Mouse (Mus musculus) MN1 (cell line): ENCODE measurements around the gene Hoxa4.

ENCODE experiments used
- DNase-seq: peaks from one replicate; pipeline ENCODE4 v3.0.0-alpha.2; 2016; ENCODE audit warnings: low spot score

Hoxa4 gene

GRCm38 (mm10) chr6:52216691-52217458, 25.3 kb upstream of the Hoxa4 start:
- no peak for DNase-seq

DNA sequence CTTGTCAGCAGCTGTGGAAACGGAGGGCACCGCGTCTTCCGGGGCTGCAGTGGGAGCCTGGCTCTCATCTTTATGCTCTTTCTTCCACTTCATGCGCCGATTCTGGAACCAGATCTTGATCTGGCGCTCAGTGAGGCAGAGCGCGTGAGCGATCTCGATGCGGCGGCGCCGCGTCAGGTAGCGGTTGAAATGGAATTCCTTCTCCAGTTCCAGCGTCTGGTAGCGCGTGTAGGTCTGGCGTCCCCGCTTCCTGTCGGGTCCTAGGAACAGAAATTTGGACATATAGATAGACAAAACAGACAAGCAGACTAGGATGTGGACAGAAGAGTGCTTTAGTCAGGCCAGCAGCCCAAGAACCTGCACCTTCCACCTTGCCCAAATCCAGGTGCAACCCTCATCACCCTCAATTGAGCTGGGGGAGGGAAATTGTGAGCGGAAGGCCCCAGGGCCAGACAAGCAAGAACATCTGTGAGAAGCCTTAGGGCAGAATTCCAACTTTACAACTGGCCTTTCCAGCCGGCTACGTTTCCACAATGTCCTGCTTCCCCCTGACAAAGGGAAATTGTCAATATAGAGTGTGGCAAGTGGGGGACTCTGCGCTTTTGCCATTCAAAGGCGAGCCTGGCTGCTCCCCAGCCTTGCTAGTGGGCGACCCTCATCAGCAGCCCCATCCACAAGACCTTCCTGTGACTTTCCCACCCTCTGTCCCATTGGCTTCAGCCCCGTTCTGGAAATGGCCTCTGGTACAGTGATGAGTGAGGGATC, 24.4 kb upstream of the Hoxa4 start:
- DNase-seq, result no peak

GRCm38 (mm10) chr6:52215070-52215469, 23.5 kb upstream of the Hoxa4 start:
- no peak for DNase-seq

GRCm38 (mm10) chr6:52214271-52214670, 22.7 kb upstream of the Hoxa4 start:
- no peak for DNase-seq

GRCm38 (mm10) chr6:52213119-52213986, 21.8 kb upstream of the Hoxa4 start, which contains the start of the genes Hoxa3 and Gm28308:
Gene Hoxa3 (minus strand): TSS chr6:52213336.
Gene Gm28308 (minus strand): TSS chr6:52213339.
- no peak for DNase-seq

DNA sequence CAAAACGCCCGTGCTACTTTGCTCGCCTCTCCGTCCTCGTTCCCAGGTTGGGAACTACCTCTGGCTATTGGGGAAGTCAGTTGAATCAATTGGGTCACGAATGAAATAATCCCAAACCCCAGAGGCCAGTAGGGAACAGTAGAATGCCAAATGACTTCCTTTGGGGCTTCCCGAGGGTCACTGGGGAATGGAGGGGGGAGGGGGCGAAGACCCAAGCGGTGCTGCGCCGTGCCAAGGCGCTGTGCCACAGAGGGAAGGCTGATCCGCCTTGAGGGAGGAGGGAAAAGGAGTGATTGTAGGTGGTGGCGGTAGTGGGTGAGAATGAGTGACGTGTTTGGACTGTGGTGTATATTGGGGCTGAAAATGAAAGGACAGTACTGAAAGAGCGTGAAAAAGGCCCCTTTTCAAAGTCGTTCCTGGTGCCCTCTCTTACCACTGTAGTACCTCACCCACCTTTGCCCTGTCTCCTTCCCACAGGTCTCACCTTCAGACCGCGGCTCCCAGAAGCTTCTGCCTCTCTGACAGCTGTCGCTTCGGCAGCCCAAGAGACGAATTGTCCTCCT, 21.1 kb upstream of the Hoxa4 start:
- no peak for DNase-seq

DNA sequence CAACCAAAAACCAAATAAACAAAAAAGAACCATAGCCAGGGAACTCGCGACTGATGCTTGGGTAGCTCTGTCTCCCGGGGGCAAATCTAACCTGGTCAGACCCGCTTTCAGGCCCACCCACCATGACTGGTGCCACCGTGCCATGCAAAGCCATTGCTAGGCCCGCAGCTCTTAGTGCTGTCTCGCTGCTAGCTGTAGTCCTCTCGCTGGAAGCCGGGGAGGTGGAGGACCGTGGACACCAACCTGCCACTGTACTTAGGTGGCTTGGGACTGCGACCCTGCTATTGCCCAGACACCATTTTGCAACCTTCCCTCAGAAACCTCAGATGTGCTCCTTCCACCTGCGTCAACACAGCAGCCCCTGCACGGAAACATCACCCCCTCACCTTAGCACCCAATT, 20.4 kb upstream of the Hoxa4 start:
- no peak for DNase-seq

DNA sequence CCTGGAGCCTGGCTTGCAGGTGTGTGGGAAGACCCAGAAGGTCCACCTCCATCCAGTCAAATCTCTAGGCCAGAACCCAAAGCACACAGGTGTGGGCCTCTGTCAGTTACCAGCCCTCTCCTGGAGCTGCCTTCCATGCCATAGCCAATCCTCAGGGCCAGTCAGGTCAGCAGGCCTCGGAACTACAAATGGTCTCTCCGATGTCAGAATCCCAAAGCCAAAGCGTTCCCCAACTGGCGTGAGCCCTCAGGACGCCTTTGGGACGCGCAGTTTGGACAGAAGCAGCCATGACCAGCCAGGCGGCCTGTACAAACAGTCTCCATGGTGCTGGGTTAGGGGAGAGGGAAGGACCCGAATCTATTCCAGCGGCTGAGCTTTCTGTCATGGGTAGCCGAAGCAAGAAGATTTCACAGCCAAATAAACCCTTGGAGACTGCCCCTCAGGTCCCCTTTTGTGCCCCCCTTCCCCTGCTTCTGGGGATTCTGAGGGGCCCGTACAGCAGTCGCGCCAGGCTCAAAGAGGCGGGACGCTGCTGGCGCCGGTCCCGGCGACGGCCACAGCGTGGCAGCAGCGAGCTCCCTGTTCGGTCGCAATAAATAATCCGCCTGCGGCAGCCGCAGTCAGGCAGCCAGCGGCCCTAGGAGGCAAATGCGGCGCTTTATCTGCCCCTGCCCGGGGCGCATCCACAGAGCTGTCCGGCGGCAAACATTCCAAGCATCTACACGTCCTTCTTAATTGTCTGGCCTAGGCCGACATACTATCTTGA, 19.8 kb upstream of the Hoxa4 start:
- DNase-seq, result peak; percentile 58

DNA sequence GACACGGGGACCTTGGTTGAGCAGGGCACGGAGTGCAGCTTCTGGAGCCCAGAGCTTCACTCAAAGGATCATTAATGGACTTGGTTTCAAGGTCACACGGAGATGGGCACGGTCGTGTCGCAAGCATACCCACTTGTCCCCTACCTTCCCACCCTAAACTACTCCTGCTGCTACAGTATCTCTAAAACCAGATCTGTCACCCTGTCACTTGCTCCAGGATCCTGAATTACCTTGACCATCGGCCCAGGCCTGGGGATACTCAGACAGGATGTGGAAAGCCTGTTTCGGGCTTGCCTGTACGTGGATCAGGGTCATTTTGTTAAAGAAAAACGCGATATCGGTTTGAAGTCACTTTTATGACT, 18.1 kb upstream of the Hoxa4 start:
- DNase-seq, result no peak

DNA sequence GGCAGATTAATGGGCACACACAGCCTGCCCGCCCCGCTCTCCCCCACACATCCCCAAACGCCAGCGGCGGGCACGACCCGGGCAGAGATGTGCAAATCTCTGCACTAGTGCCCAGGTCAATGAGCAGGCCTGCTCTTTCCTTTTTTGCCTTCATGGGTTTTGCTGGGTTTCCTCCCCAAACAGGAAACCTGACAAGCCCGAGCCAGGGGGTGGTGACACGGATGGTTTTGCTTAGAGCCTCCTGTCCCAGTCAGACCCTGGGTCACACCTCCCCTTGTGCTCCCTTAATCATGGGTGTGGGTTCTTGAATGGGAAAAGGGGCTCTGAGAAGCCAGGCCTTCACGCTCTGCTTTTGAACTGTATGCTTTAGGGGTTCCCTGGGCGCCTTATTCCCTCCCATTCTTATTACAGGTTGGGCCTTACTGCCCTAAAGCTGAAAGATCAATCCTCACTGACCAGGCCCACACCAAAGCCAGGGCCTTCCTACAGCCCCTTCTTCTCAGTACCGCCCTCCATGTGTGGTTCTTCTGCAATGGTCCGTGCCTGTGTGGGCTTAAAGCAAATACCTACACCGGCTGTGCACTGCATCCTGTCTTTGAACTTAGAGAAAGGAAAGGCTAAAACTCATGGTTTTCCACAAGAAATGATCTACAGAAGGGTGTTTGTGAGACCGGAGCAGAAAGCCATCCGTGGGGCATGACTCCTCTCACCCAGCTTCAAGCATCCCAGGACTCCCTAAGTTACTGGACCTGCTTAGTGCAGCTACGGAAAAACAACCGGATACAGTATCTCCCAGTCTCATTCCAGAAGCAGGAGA, 17.5 kb upstream of the Hoxa4 start:
- DNase-seq, result no peak

- no peak for DNase-seq
Observed at GRCm38 (mm10) chr6:52208072-52208867, 16.7 kb upstream of the Hoxa4 start, which contains the start of gene Hoxa6. Gene Hoxa6 (minus strand): TSS chr6:52208722.

DNA sequence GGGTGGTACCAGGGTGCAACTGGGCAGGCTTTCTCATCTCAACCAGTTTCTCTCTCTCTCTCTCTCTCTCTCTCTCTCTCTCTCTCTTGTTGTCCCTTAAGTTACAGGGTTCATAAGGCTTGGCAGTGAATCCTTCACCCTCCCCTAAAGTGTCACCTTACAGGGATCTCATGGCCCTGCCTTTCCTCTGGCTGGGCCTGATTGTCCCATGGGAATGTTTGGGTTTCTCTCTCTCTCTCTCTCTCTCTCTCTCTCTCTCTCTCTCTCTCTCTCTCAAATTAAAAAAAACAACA, 16.1 kb upstream of the Hoxa4 start:
- no peak for DNase-seq

DNA sequence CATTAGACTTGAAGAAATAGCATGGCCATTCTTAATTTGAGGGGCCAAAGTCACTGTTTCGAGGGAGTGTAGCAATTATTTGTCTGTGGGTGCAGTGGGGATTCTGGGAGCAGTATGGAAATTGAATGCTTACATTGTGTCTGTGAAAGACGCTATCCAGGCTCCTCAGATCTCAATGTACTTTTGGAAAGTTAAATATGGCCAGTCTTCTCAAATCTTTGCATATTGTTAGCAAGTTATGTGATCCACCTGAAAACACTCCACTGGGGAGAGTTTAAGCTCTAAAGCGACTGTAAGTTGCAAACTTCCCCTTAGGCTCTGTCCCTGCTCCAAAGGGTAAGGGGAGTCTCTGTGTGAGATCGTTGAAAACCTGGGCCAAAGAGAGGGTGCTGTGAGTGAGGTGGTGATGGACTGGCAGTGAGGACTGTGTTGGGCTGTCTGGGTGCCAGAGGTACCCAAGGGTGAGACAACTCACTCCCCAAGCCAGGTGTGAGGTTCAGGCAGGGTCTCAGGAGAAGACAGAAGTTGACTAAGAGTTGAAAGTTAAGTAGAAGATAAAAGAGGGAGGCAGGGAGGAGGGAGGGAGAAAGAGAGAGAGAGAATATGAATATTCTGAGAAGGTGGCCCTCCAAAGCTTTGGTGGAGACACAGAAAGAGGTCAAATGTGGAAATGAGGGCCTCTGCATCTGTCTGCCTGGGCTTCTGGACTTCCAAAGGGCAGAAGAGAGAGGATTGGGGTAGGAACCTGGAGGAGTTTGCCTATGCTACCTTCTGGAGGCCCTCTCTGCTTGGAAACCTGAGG, 15.5 kb upstream of the Hoxa4 start:
- no peak for DNase-seq

DNA sequence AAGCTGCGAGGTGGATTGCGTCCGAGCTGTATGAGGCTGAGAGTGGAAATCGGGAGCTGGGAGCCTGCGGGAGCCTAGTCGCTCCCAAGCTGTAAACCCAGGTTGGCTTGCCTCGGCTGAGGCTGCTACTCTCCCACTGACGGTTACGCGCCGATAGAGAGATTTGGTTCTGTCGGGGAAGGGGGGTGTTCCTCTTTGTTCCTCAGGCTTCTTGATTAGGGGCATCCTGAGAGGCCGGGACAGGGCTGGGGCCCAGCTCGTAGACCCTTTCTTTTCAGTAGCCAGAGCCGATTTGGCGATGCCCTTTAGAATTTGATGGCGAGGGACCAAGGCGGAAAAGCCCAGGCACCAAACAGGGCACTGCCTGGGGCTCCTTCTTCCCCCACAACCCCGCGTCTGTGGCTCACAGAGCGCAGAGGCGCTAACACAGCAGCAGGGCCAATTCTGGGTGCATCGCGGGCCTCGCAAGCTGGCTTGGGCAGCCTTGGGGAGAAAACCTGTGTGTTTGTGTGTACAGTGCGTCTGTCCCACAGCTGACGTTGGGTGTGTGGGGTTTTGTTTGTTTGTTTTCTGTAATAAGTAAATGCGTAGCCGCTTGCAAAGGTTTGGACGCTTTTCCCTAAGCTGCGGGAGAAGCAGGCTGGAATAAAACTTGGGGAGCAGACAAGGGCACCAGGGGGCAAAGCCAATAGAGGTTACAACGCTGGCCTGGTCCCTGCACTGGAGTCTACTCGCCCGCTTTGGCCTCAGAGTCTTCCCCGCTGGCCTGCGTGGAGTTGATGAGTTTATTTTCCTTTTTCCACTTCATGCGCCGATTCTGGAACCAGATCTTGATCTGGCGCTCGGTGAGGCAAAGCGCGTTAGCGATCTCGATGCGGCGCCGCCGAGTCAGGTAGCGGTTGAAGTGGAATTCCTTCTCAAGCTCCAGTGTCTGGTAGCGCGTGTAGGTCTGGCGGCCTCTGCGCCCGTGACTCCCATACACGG, 14.4 kb upstream of the Hoxa4 start:
- DNase-seq, result no peak

DNA sequence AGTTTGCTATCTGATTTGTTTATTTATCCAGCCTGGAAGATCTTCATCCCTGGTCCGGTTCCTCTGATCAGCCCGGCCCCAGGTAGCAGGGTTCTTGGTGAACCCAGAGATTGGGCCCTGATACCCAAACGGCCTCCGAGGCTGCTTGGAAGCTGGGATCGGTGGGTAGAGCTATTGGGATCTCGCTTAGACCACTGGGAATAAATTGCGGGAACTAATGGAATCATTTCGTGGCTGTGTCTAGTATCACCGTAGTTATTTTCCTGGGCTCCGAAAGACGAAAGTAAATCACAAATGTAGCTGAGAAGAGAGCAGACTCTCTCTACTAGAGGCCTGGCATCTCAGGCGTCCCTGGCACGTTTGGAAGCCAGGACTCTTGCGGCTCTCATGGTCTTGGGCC, 13.7 kb upstream of the Hoxa4 start:
- no peak for DNase-seq

DNA sequence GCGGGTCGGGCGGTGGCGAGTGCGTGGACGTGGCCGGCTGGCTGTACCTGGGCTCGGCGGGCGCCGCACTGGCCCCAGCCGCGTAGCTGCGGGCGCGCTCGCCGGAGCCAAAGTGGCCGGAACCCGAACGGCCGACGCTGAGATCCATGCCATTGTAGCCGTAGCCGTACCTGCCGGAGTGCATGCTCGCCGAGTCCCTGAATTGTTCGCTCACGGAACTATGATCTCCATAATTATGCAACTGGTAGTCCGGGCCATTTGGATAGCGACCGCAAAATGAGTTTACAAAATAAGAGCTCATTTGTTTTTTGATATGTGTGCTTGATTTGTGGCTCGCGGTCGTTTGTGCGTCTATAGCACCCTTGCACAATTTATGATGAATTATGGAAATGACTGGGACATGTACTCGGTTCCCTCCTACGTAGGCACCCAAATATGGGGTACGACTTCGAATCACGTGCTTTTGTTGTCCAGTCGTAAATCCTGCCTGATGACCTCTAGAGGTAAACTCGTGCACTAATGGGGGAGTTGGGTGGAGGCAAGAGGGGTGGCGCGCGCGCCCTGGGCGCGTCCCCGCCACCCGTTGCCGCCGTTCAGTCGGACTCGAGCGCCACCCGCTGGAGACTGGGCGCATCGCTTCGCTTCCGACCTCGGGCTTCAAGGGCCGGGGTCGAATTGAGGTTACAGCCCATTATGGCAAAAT, 12.6 kb upstream of the Hoxa4 start, which contains the start of gene Hoxa5:
TSS of gene Hoxa5 (minus strand) at position 538 of the 703 bp plus-strand sequence.
- DNase-seq, result peak; percentile 62
